Mouse (Mus musculus): ENCODE data around the gene Ubash3b.
A peak's percentile ranks its signal among the peaks of the same experiment; 100 is the strongest.

Gene Ubash3b

DNA sequence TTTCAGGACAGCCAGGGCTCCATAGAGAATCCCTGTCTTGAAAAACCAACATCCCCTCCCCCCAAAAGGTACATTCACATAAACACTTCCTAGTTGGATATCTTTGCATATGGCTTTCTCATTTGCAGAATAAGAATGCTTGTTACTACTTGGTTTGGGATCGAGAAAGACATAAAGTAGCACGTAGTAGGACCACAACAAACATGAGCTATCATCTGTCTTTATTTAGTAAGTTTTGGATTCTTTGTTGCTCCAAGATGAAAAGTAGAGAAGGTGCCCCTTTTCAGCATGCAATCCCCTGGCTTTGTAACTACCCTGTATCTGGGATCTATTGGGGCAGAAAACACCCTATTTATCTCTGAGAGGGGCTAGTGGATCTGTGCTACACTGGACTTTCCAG is 25.2 kb downstream of the Ubash3b start:
- DNase-seq (ENCODE audit: low spot score) = no peak

DNA sequence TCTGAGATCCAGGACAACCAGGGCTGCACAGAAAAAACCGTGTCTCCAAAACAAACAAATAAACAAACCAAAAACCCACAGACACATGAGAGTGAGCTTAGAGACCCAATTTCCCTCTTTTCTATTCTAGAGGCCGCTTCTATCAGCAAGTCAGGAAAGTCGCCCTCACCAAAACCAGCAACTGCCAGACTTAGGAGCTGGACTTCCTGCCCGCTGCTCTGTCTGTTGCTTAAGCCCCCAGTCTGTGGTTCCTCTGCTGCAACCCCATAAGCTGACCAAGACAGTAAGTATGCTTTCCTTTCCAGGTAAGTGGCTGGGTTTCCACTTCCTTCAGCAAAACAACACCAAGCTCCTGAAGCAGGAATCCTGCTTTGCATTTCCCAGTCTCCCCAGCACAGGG is 26.6 kb downstream of the Ubash3b start:
- DNase-seq (ENCODE audit: low spot score) = no peak

DNA sequence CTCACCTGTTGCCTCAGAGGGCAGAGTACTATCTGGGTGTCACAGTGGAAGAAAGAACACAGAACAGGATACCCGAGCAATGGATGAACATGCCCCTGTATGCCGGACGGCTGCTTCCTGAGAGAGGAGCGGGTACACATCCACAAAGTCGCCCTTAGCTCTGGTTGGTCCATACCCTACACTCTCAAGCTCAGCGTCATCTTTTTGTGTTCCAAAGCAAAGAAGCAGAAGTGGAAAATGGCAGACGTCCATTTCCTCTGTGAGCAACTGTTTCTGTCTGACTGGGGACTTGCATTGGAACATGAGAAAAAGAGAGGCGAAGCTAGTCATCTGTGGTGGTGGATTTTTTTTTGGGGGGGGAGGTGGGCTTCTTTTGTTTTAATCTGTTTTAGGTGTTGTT is 30.9 kb downstream of the Ubash3b start:
- no peak for DNase-seq (ENCODE audit: low spot score)

DNA sequence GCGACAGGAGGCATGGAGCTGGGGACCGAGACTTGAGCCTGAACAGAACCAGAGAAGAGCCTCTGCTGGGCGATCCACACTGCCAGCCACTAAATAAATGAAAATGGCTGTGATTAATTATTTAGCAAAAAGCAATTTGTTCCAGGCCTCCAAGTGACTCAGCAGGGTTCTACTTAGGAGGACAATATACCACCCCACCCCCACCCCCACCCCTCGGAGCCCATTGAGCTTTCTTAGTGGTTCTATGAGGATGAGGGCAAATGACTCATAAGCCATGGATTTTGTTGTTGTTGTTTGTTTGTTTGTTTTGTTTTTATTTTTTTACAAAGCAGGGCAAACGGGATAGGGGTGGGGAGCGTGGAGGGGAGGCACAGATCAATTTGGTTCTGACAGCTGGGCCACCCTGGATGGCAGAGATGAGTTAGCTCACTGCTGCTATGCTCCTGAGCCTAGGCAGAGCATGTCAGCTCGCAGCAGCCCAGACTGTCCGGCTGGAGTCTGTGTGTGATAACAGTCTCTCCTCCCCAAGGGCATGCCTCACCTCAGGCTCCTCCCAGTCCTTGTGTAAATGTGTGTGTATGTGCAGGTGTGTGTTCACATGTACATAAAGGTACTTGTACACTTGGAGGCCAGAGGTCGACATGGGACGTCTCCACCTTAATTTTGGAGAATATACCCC is 31.6 kb downstream of the Ubash3b start:
- DNase-seq (ENCODE audit: low spot score) = no peak

DNA sequence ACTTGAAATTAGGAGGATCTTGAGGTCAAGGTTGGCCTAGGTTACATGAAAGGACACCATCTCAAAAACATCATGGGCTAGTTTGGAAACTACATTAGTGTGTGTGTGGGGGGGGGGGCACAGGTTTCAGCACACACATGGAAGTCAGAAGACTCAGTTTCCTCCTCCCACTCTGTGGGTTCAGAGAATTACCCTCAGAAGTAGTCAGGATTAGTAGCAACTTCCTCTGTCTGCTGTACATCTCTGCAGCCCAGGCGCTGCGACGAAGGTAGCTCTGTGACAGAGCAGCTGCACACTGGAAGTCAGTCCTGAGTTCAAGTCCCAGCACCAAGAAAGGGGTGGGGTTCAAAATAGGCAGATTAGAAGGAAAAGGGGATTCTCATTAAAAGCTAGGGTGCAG is 32.2 kb downstream of the Ubash3b start:
- no peak for DNase-seq (ENCODE audit: low spot score)

DNA sequence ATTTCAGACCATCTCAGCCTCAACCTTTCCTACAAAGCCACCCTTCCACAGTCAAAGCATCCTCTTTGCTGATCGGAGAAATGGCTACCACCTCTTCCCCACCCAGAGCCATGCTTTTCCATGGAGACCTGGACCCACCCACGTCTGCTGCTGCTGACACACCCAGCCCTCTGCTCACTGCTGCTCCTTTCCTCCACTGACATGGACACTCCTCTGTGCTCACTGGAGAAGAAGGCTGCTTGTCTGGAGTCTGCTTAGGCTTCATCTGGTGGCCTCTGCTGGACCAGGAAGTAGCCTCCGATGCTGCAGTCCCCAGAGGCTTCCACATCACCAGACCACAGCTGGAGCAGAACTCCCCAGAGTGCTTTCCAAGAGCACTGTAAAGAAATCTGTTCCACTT is 34.8 kb downstream of the Ubash3b start:
- DNase-seq (ENCODE audit: low spot score) = no peak

DNA sequence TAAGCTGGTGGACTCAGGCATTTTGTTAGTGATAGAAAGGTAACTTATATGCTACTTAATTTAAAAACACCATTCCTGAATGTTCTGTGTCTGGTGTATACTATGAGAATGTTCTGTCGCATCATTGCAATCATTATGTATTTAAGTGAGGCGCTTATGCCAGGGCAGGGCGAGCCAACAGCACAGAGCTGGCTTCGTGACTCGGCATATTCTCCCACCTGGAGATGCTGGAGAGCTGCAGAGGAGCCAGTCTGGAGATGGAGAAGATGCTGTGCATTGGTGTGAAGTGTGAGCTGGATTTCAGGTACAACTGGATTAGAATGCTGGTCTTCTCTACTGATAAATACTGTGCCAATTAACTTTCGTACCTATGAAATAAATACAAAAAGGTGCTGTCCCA is 37.2 kb downstream of the Ubash3b start:
- DNase-seq (ENCODE audit: low spot score) = no peak

DNA sequence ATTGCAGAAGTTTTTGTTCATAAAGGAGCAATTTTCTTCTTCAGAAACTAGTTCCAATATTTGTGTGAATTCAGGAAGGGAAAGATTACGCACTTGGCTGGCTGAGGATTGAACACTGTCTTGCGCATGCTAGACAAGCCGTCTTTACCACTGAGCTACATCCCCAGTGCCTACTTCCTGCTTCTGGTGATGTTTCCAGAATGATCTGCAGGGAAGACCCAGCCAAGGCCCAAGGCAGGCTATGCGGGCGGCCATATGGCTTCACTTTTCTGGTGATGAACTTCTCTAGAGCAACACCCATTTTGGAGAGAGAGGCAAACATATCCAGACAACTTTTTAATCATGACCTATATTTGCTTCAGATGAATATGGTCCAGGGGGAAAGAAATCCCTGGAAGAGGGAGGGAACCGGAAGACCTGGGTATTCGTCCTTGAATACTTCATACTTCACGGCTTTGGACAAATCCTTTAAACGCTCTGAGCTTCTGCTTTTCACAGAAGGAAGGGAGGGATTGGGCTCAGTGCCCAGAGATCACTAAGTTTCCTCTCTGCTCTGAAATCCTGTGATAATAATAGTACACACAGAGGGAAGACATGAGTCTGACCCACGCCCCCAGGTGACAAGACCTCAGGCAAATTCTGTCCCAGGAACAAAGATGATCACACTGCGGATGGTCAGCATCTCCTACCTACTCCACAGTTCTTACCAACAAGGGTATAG is 38.9 kb downstream of the Ubash3b start:
- DNase-seq (ENCODE audit: low spot score) = no peak

DNA sequence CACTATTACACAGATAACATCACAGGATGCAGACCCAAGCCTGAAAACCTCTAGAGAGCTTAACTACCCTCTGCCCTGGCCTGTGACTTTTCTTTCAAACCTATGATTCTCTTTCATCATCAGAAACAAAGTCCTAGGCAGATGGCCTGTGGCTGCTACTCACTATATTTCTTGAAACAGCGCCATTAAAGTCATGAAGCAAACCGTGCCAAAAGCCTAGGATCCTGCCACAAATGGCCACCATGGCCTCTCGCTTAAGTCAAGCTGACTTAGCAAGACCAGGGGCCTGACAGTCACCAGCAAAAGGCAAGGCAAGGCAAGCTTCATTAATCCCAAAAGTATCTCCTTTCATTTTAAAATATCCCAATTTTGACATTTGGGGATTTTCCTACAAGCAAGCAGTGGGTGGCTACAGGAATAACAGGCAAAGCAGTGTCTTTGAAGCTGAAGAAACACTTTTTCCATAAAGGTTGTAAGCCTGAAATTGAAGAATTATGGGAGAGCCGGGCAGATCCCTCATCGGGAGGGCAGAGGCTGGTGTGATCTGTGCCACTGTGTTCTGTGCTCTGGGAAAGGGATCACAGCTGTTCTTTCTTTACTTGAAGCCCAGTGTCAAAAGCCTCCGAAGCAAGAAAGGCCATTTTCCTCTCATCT is 39.7 kb downstream of the Ubash3b start:
- DNase-seq (ENCODE audit: low spot score) = no peak

DNA sequence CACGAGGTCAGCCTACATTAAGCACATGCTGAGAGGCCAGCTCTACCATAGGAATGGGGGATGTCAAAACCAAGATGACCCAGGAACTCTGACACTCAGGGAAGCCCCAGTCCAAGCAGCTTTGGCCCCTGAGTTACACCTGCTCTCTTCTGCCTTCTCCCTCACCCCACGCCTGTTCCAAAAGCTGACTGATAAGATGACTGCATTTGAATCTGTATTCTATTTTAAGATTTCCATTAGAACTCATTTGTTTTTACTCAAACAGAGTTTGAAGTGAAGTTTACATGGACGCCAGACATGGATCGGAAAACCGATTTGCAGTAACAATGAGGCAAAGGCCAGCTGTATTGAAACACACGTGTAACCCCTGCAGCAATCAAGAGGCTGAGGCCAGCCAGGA is 41.5 kb downstream of the Ubash3b start:
- DNase-seq (ENCODE audit: low spot score) = no peak

DNA sequence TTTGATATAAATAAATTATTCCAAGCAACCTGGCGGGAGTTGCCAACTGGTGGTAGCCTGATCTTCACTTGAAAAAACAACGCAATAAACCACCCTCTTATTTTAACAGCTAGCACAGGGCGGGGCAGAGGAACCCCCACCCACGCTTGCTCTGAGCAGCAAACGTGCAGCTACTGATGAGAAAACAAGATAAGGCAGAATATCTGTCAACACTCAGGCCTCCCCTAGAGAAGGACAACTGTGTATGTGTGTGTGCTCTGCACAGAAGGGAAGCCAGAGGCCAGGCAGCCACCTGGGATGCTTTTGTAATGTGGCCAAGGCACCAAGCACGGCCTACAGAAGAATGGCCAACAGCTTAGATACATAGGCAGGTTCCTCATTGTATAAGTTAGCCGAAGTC is 43.4 kb downstream of the Ubash3b start:
- DNase-seq (ENCODE audit: low spot score) = peak; percentile 22

DNA sequence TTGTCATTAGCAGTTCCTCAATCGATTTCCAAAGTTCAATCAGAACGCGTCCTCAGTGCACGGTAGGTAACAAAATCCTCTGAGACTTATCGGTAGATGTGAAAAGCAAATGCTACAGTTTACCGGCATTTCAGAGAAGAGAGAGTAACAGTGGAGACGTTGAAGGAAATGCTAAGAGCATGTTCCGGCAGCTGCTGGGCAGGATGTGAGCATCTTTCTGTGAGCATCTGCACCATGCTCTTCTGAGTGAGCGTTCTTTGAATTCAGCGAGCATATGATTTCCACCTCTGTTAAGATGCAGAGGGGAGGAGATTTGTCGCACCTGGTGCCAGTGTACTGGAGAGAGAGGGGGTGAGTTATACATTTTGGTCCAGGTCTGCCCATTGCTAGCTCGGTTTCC is 45.4 kb downstream of the Ubash3b start:
- DNase-seq (ENCODE audit: low spot score) = no peak

DNA sequence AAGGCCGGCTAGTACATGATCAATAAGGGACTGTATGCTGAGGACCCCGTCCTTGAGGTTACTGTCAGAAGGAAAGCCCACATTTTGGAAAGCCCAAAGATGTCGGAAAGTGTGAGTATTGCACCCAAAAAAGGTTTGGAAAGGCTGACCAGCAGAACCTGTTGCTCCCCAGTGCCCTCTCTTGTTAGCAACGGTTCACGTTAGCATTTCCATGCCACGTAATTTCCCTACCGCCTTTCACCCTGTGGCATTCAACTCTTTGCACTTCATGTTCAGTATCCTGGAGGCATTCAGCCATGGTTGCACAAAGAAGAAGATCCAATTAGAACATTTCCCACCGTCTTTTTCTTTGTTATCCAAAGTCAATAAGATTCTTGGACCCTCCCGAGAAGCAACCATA is 47.1 kb downstream of the Ubash3b start:
- DNase-seq (ENCODE audit: low spot score) = no peak

DNA sequence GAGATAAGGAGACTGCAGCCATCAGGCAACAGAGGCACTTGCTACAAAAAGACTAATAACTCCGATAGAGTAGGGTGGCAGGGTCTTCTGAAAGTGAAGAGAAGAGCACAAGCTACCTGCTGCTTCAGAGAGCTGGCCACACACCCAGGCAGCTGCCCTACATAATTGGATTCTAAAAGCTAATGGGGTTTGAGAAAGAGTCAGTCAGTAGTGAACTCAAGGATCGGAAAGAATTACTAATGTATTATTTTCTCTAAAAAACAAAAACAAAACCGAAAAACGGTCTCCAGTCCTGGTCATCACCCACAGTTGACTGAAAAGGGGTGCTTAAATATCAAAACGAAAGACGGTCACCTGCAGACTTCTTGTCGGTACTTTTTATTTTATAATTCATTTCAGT is 51.7 kb downstream of the Ubash3b start:
- DNase-seq (ENCODE audit: low spot score) = no peak

DNA sequence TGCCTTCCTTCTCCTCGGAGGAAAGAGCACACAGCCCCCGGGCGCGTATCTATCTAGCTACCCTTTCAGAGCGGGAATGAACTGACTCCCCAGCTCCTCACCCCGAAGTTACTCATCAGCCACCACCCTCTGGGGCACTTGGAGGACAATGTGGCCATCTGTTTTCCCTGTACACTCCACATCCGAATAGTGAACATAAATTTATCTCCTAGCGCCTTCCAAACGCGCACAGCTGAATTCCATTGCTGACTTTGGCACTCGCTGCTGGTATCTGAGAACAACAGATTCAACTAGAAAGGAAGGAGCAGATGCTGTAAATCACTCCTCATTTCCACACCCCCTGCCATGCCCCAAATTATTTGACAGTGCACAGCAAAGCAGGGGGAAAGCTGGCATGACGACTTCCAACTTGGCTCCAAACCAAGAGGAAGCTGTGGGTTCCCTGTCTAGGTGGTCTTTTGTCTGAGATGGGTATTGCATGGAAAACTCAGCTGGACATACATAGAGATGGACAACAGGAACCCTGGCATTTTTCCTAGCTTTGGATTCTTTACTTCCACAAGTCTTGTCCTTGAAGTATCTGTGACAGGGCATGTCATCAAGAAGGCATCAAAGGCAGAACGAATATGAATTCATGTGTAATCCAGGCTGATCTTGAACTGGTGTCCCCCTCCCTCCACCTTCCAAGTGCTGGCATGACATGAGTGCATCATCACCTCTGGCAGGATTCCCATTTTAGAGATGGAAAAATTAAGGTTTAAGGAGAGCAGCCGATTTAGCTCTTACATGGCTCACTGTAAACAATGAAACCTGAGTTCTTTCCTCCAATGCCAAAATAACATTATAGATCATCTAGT is 52.9 kb downstream of the Ubash3b start:
- DNase-seq (ENCODE audit: low spot score) = no peak

DNA sequence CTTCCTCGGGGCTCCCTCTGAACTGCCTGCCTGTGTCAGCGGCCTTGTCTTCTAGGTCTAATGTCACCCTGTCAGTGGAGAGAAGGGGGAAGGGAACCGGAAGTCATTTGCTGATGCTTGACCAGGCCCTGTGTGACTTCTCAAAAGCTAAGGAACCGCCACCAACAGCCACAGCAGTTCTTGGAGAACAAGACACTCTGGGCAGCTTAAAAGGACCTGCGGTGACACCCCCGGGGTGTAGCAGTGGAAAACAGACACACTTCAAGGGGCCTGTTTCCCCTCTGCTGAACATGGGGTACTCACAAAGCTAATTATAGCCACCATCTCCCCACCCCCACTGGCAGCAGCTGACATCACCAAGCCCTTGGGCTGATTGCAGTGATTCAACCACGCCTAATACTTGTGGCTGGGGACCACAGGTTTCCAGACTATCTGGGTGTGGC is 56.3 kb downstream of the Ubash3b start:
- DNase-seq (ENCODE audit: low spot score) = no peak

DNA sequence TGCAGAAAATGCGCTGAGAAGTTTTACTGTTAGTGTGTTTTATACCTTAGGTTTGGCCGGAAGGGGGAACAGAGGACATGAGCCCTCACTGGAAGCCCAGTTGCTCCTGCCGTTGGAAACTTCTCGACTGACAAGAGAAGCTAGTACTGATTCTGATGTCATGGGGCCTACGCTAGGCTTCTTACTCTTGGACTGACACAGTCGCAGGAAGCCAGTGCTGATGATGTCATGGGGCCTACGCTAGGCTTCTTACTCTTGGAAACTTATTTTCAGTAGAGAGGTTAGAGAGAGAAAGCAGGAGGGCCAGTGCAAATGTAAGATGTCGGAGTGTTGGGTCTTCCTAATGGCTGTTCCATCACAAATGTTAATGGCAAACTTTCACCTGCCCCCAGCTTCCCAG is 57.8 kb downstream of the Ubash3b start:
- DNase-seq (ENCODE audit: low spot score) = no peak

DNA sequence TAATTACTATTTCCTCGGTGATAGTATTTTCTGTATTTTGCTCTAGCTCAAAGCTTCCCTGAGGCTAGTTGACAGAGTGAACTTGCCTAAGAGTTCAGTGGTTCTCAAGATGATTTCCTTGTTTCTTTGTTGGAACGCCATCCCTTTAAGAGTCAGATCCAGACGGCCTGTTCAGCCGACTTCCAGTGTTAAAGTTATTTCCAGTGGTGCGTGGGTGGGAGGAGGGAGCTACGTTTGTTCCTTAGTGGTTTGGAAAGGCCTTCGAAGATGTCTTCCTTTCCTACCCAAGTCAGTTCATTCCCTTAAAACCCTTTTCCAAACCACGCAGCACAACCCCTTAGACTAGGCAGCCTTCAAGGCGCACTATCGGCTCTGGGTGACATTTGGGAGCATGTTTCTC is 58.9 kb downstream of the Ubash3b start:
- no peak for DNase-seq (ENCODE audit: low spot score)

DNA sequence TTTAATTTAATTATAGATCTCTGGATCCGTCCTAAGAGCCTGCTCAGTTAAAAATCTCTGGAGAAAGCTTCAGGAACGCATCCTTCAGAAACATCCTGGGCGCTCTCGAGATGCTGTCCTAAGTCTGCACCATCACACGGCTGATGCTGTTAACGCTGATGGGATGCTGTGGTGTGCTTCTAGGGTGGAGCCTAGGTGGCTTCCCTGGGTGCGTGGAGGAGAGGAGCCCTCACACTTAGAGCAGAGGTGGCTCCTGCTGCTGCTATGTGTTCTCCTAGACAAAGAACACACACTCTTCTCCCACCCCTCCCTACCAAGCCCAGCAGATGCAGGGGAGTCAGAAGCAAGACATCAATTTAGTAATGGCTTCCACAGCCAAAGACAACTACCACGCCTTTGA is 61.6 kb downstream of the Ubash3b start:
- DNase-seq (ENCODE audit: low spot score) = no peak

DNA sequence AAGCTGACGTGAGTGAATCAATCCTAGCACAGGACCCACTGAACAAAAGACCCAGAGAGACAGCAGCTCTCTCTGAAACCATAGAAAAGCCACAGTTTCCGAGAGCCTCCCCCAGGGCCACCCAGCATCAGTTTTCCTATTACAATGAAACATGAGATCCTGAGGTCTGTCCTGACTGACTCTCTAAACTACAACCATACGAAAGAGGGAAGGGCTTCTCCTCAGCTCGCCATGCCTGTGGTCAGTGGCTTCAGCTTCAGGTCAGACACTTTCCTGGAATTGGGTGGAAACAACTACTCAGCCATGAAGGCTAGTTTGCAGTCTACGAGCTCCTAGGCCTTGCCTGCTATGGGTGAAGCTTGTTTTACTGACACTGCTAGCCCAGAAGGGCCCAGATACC is 62.4 kb downstream of the Ubash3b start:
- DNase-seq (ENCODE audit: low spot score) = no peak

DNA sequence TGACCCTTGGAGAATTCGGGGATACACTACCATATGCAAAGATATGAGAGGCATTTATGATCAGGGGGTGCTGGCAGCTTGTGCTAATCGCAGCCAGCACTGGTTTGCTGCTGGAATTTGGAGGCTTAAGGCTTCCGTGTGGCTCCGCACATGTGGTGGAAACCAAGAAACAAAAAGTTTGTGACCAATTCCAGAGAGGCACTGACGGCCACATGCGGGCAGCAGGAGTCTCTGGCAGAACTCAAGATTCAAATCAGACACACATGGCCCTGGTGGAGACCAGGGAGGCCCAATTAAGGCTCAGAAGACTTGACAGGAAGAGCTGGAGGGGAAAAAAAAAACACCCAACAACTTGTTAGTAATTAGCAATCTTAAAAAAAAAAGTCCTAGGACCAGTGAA is 63.4 kb downstream of the Ubash3b start:
- no peak for DNase-seq (ENCODE audit: low spot score)

DNA sequence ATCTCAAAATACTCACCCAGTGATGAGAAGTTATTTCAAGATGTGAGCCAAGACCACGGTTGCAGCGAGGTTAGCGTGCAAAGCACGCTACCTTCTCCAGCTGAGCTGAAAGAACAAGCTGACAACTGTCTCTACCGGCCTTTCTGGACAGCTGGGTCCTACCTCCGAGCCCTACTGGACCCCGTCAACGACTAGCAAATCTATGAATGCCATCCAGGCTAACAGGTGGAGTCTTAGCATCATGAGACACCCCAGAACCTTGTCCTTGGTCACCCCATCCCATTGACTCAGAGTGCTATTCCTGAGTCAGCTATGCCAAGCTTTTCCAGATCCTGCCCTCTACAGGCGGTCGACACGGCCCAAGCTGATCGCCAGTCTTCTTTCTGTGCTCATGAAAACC is 69.5 kb downstream of the Ubash3b start:
- DNase-seq (ENCODE audit: low spot score) = no peak

DNA sequence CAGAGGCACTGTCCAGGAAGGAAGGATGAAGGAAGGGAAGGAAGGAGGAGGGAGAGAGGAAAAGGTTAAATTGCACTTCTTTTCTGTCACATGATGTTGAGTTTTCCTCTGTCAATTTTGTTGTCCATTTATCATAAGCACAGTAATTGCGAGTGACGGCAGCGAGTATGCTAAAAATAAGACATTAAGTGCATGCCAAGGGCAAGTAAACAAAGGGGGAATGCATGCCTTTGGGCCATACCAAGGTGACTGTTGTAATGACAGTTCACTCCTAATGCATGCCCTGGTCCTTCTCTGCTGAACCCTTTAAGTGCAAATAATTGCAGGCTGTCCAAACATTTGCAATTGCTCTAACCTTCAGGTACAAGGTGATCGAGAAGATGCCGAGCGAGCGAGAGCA is 70.3 kb downstream of the Ubash3b start:
- no peak for DNase-seq (ENCODE audit: low spot score)

Data from yolk sac, embryonic 10.5 days (tissue).